Mouse (Mus musculus) layer of hippocampus, adult 9-11 months (tissue): ENCODE data around the gene Iars2.
A peak's percentile ranks its signal among the peaks of the same experiment; 100 is the strongest.

Experiments used
- DNase-seq: peaks from one replicate; pipeline ENCODE4 v3.0.0; 2022

Gene Iars2

GRCm38 (mm10) chr1:185275976-185276375 is 53.2 kb downstream of the Iars2 start:
- no peak for DNase-seq

- no peak for DNase-seq
Observed at GRCm38 (mm10) chr1:185274819-185275545, 54.2 kb downstream of the Iars2 start.

- no peak for DNase-seq
Observed at GRCm38 (mm10) chr1:185271373-185271772, 57.8 kb downstream of the Iars2 start.

- no peak for DNase-seq
Observed at GRCm38 (mm10) chr1:185270403-185271097, 58.6 kb downstream of the Iars2 start.

- no peak for DNase-seq
Observed at GRCm38 (mm10) chr1:185268675-185269074, 60.5 kb downstream of the Iars2 start.

- DNase-seq: no peak
Observed at GRCm38 (mm10) chr1:185262565-185262964, 66.6 kb downstream of the Iars2 start.

- DNase-seq: no peak
Observed at GRCm38 (mm10) chr1:185256753-185257152, 72.4 kb downstream of the Iars2 start.

- DNase-seq: no peak
Observed at GRCm38 (mm10) chr1:185255336-185255735, 73.9 kb downstream of the Iars2 start.

GRCm38 (mm10) chr1:185253140-185253892 is 75.9 kb downstream of the Iars2 start:
- peak; percentile 78 for DNase-seq

- no peak for DNase-seq
Observed at GRCm38 (mm10) chr1:185252351-185252750, 76.8 kb downstream of the Iars2 start.

GRCm38 (mm10) chr1:185248728-185249127 is 80.5 kb downstream of the Iars2 start:
- DNase-seq: no peak

- no peak for DNase-seq
Observed at GRCm38 (mm10) chr1:185247429-185248085, 81.6 kb downstream of the Iars2 start.

- no peak for DNase-seq
Observed at GRCm38 (mm10) chr1:185245456-185245855, 83.7 kb downstream of the Iars2 start.

GRCm38 (mm10) chr1:185243013-185243412 is 86.2 kb downstream of the Iars2 start:
- peak; percentile 44 for DNase-seq

GRCm38 (mm10) chr1:185236530-185236929 is 92.7 kb downstream of the Iars2 start:
- no peak for DNase-seq

- no peak for DNase-seq
Observed at GRCm38 (mm10) chr1:185235837-185236236, 93.4 kb downstream of the Iars2 start.
